Mouse (Mus musculus): Measurements from ENCODE around the gene Amd1. TPM values are rescaled to one million over a fixed set of nuclear protein-coding genes. Genes with fewer than 3 reads are reported as not detected.
A peak's percentile ranks its signal among the peaks of the same experiment; 100 is the strongest.
"Not testable (repeated sequence)": the region's sequence is repeated elsewhere in the genome, so short reads cannot be mapped to it uniquely, and the experiment has no call there.

Amd1 gene
- polyA plus RNA-seq, 1 experiment from 2014 or later = 53.4 TPM

GRCm38 (mm10) chr10:40330262-40330661 lies 28.3 kb upstream of the Amd1 start:
- Histone ChIP-seq H3K4me3 (no peak overlapping the region), H3K4me2 (no peak overlapping the region), H3K9ac (no peak overlapping the region), H3K27me3 (no peaks in the 10 kb centered on the region), H3K36me3 (ENCODE audit: poor library complexity, severe bottlenecking) (no peaks in the 10 kb centered on the region), H3K9me3 (replicated peaks) (no peaks in the 10 kb centered on the region), H3K4me1 (no peaks in the 10 kb centered on the region), H3K27ac (no peak overlapping the region)
- no peak for ATAC-seq
- 91% methylated on average over 1 of the region's 1 CpGs for WGBS

GRCm38 (mm10) chr10:40328004-40328551 lies 26.1 kb upstream of the Amd1 start:
- Histone ChIP-seq H3K4me1 (no peaks in the 10 kb centered on the region), H3K4me3 (no peak overlapping the region), H3K27ac (no peak overlapping the region), H3K9me3 (replicated peaks) (no peaks in the 10 kb centered on the region), H3K27me3 (no peaks in the 10 kb centered on the region), H3K4me2 (no peak overlapping the region), H3K9ac (no peak overlapping the region), H3K36me3 (ENCODE audit: poor library complexity, severe bottlenecking) (no peaks in the 10 kb centered on the region)
- ATAC-seq = no peak
- WGBS = 86% methylated on average over 9 of the region's 9 CpGs

GRCm38 (mm10) chr10:40320306-40320705 lies 18.3 kb upstream of the Amd1 start:
- ATAC-seq = no peak
- Histone ChIP-seq H3K4me3 (no peak overlapping the region), H3K9ac (no peak overlapping the region), H3K4me1 (no peaks in the 10 kb centered on the region), H3K27me3 (no peaks in the 10 kb centered on the region), H3K4me2 (no peak overlapping the region), H3K36me3 (ENCODE audit: poor library complexity, severe bottlenecking) (0 out of 2 replicates have a peak, but pooled peaks cover 3% of the 10 kb centered on the region), H3K9me3 (replicated peaks) (peaks cover 4% of the 10 kb centered on the region; the same call in 1 of the 2 replicates), H3K27ac (no peak overlapping the region)
- 92% methylated on average over 10 of the region's 10 CpGs for WGBS

- Histone ChIP-seq H3K4me3 (no peak overlapping the region), H3K9me3 (replicated peaks) (peaks cover 4% of the 10 kb centered on the region; the same call in 1 of the 2 replicates), H3K27ac (no peak overlapping the region), H3K4me1 (no peaks in the 10 kb centered on the region), H3K9ac (no peak overlapping the region), H3K27me3 (no peaks in the 10 kb centered on the region), H3K4me2 (no peak overlapping the region), H3K36me3 (ENCODE audit: poor library complexity, severe bottlenecking) (0 out of 2 replicates have a peak, but pooled peaks cover 3% of the 10 kb centered on the region)
- WGBS = 67% methylated on average over 7 of the region's 7 CpGs
- ATAC-seq = no peak
Observed at GRCm38 (mm10) chr10:40316841-40317585, 15.0 kb upstream of the Amd1 start.

- H3K4me3 ChIP-seq = no peak overlapping the region
- ATAC-seq = no peak
- no peak overlapping the region for H3K4me2 ChIP-seq
- 90% methylated on average over 4 of the region's 4 CpGs for WGBS
- H3K27me3 ChIP-seq = no peaks in the 10 kb centered on the region
- no peak overlapping the region for H3K27ac ChIP-seq
- no peaks in the 10 kb centered on the region for H3K9me3 ChIP-seq (replicated peaks)
- H3K9ac ChIP-seq = no peak overlapping the region
- H3K4me1 ChIP-seq = no peaks in the 10 kb centered on the region
- no peaks in the 10 kb centered on the region for H3K36me3 ChIP-seq (ENCODE audit: poor library complexity, severe bottlenecking)
Observed at GRCm38 (mm10) chr10:40312781-40313180, 10.8 kb upstream of the Amd1 start.

- ATAC-seq = no peak
- no peaks in the 10 kb centered on the region for H3K36me3 ChIP-seq (ENCODE audit: poor library complexity, severe bottlenecking)
- H3K27ac ChIP-seq = no peak overlapping the region
- H3K4me2 ChIP-seq = no peak overlapping the region
- 61% methylated on average over 6 of the region's 6 CpGs for WGBS
- H3K27me3 ChIP-seq = no peaks in the 10 kb centered on the region
- H3K4me3 ChIP-seq = no peak overlapping the region
- no peak overlapping the region for H3K9ac ChIP-seq
- H3K4me1 ChIP-seq = no peaks in the 10 kb centered on the region
- H3K9me3 ChIP-seq (replicated peaks) = peaks cover 2% of the 10 kb centered on the region; the same call in 1 of the 2 replicates
Observed at GRCm38 (mm10) chr10:40309884-40310635, 8.1 kb upstream of the Amd1 start.

GRCm38 (mm10) chr10:40307826-40308583 lies 6.0 kb upstream of the Amd1 start:
- H3K27ac ChIP-seq = no peak overlapping the region
- no peak overlapping the region for H3K4me3 ChIP-seq
- H3K4me1 ChIP-seq = no peaks in the 10 kb centered on the region
- no peak for ATAC-seq
- WGBS = 60% methylated on average over 4 of the region's 4 CpGs
- no peak overlapping the region for H3K9ac ChIP-seq
- no peaks in the 10 kb centered on the region for H3K36me3 ChIP-seq (ENCODE audit: poor library complexity, severe bottlenecking)
- H3K27me3 ChIP-seq = no peaks in the 10 kb centered on the region
- no peak overlapping the region for H3K4me2 ChIP-seq
- H3K9me3 ChIP-seq (replicated peaks) = peaks cover 2% of the 10 kb centered on the region; the same call in 1 of the 2 replicates

- H3K9me3 ChIP-seq (replicated peaks) = peaks cover 2% of the 10 kb centered on the region; the same call in 1 of the 2 replicates
- no peak overlapping the region for H3K4me3 ChIP-seq
- H3K4me1 ChIP-seq = 0 out of 2 replicates have a peak, but pooled peaks cover 3% of the 10 kb centered on the region
- H3K27ac ChIP-seq = no peak overlapping the region
- H3K4me2 ChIP-seq = no peak overlapping the region
- 83% methylated on average over 1 of the region's 1 CpGs for WGBS
- H3K27me3 ChIP-seq = no peaks in the 10 kb centered on the region
- no peak for ATAC-seq
- no peaks in the 10 kb centered on the region for H3K36me3 ChIP-seq (ENCODE audit: poor library complexity, severe bottlenecking)
- no peak overlapping the region for H3K9ac ChIP-seq
Observed at GRCm38 (mm10) chr10:40305989-40306388, 4.0 kb upstream of the Amd1 start.

GRCm38 (mm10) chr10:40301181-40302075 lies 558 bp downstream of the Amd1 start:
- H3K27me3 ChIP-seq; H3K9me3 ChIP-seq (replicated peaks); H3K36me3 ChIP-seq (ENCODE audit: poor library complexity, severe bottlenecking): not testable (repeated sequence)
- Histone ChIP-seq H3K4me2 (peak overlapping the region; percentile 76), H3K9ac (peak overlapping the region; percentile 97), H3K27ac (peak overlapping the region; percentile 89), H3K4me3 (peak overlapping the region; percentile 98), H3K4me1 (peaks cover 33% of the 10 kb centered on the region)
- WGBS = 1% methylated on average over 45 of the region's 91 CpGs
- ATAC-seq = peak; percentile 14

- whole genome bisulfite sequencing = under 1% methylated on average over 36 of the region's 36 CpGs
- peak; percentile 76 for ATAC-seq
- peak overlapping the region; percentile 98 for H3K4me3 ChIP-seq
Observed at GRCm38 (mm10) chr10:40300648-40301171, 1.3 kb downstream of the Amd1 start.

GRCm38 (mm10) chr10:40292640-40293039 lies 9.3 kb downstream of the Amd1 start:
- WGBS = 92% methylated on average over 6 of the region's 6 CpGs

More at GRCm38 (mm10) chr10:40300648-40301171, 1.3 kb downstream of the Amd1 start:
- Histone ChIP-seq H3K4me2 (peak overlapping the region; percentile 76), H3K9me3 (replicated peaks) (no peaks in the 10 kb centered on the region), H3K36me3 (ENCODE audit: poor library complexity, severe bottlenecking) (no peaks in the 10 kb centered on the region), H3K27ac (peak overlapping the region; percentile 89), H3K9ac (peak overlapping the region; percentile 97), H3K4me1 (peaks cover 38% of the 10 kb centered on the region), H3K27me3 (no peaks in the 10 kb centered on the region)

More at GRCm38 (mm10) chr10:40292640-40293039, 9.3 kb downstream of the Amd1 start:
- Histone ChIP-seq H3K9ac (no peak overlapping the region), H3K4me1 (peaks cover 21% of the 10 kb centered on the region; the same call in 1 of the 2 replicates), H3K27me3 (no peaks in the 10 kb centered on the region), H3K27ac (no peak overlapping the region), H3K4me2 (no peak overlapping the region), H3K36me3 (ENCODE audit: poor library complexity, severe bottlenecking) (peaks cover 34% of the 10 kb centered on the region), H3K4me3 (no peak overlapping the region), H3K9me3 (replicated peaks) (no peaks in the 10 kb centered on the region)
- ATAC-seq = no peak

Data from forebrain, embryonic 13.5 days (tissue).